Mouse (Mus musculus) right cerebral cortex, postnatal 4 days (tissue): ENCODE data around the gene Scn11a.
A peak's percentile ranks its signal among the peaks of the same experiment; 100 is the strongest.

ENCODE experiments used
- DNase-seq: peaks from one replicate; pipeline ENCODE4 v3.0.0-alpha.2; 2022

Scn11a gene

DNA sequence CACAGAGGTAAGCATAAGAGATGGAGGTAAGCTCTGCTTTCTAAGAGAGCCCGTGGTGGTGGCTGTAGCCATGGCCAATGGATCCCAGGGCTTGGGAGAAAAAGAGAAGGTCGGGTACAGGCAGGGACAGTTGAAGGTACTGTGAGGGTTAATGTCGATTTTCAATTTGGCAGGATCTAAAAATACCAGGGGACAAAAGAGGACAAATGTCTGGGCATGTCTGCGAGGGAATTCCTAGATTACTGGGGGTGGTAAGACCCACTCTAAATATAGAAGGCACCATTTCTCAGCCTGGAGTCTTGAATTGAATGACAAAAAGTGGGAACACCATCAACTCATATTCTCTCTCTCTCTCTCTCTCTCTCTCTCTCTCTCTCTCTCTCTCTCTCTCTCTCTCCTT lies 30.8 kb downstream of the Scn11a start:
- DNase-seq: no peak

DNA sequence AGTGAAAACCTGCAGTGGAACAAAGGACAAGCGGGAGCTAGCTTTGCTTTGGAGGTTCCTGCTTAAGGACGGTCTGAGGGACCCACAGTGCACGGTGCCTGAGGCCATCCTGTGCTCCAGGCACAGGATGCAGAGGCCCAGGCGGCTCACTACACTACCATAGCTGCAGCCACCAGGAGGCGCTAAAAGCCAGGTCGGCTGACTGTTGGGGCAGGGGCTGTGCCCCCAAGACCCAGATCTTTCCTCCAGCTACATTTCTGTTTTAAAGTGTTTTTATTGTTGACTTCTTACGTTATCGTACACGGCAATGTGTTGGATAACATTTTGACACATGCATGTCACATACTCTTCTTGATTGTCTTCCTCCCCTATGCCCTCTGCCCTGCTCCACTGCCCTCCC lies 32.8 kb downstream of the Scn11a start:
- DNase-seq: peak; percentile 41

DNA sequence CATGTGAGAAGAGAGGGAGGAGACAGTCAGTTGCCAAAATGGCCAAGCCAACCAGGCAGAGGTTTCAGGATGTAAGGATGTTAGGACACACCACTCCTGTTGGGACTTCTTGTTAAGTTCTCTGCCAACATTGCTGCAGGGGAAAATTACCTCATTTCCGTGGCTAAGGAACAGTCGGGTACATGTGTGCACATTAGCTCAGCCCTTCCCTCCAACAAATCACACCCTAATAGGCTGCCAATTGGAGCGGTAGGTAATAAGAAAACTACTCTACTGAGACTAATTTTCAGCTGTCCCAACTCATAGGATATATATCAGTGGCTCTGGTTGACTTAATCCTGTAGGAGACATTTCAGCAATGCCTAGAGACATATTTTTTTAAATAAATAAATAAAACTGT lies 44.4 kb downstream of the Scn11a start:
- no peak for DNase-seq

DNA sequence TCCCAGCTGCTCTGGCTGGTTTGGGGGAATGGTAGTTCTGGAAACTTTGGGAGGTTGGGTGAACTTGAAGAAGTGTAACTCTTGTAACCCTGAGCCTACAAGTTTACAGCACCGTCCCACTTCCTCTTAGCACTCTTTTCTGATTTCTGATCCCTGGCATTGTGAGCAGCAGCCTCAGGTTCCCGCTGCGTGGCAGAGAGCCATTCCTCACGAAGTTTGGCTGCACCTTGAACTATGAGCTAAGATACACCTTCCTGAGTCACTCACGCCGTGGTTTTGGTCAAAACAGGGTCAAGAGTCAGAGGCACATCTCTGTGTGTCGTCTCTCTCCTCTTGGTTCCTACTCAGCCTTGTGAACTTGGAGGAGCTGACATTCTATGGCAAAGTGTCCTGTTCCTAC lies 48.6 kb downstream of the Scn11a start:
- DNase-seq: no peak

DNA sequence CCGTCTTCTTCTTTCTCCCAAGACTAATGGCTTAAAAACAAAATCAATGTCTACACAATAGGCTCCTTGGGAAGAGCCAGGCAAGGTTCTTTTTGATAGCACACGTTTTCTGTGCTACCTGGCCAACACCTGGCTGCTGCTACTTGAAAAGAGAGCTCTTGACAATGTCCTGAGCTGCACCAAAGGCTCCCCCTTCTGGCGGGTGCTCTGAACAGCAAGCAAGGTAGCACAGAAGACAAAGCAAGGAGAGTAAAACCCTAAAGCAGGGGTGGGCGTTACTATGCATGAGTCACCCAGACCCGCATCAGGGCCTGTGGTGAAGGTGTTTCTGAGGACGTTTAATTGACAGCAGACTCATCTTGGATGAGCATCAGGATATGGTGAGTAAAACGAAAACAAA lies 56.7 kb downstream of the Scn11a start:
- DNase-seq: no peak

DNA sequence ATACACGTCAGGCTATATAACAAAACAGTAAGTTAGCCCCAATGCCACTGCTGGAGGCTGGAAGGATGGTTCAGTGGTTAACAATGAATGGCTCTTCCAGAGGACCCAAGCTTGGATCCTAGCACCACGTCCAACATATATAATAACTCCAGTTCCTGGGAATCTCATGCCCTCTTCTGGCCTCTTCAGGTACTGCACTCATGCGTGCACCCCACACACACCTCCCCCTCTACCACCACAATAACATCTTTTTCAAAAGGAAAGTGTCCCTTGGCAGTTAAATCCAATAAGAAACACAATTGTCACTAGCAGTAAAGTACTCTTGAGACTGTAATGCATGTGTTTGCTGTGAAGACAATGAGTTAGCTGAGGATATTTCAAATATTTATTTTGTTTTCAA lies 65.0 kb downstream of the Scn11a start:
- DNase-seq: no peak

DNA sequence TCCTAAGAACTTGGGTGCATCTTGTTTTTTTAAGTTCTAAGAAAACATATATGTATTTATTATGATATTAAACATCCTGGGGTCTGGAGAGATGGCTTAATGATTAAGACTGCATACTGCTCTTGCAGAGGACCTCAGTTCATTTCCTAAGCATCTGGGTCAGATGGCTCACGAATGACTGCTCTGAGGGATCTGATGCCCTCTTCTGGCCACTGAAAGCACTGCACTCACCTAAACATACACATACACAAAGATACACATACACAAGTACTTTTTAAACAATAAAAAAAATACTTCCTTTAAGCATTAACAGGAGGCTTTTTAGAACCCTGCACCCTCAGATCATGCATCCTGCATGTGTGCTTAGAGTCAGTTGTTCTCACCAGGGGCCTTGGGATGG lies 65.8 kb downstream of the Scn11a start:
- DNase-seq: no peak

DNA sequence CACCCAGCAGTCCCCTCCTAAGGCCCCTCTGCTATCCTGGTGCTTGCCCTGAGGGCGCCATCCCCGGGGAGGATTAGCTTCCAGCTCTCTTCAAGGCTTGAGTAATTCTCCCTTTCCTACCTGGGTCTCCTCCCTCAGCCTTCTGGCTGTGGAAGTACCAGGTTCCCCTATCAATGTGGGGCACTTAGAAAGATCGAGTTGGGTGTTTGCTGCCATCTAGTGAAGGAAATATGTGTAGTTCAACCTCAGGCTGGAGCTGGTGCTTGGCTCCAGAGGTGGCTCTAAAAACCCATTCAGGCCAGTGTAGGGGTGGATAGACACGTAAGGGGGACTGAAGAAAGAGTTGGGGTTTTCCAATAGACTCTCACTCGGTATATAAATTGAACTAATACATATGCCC lies 73.7 kb downstream of the Scn11a start:
- DNase-seq: peak; percentile 11

DNA sequence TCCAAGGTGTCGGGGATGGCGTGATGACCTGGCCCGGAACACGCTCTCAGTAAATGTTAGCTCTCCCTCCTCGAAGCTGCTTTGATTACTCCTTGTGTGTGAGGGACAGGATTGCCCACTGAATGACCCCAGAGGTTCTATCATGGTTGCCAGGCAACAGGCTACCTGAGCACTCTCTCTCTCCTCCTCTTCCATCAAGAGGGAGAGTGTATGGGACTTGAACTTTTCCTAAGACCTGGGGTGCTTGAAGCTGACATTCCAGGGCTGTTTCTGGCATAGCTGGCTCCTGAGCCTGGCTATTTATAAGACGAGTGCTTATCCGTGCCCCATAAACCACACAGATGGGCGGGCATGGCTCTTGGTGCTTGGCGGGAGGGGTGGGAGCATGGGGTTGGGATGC lies 76.1 kb downstream of the Scn11a start:
- DNase-seq: no peak

DNA sequence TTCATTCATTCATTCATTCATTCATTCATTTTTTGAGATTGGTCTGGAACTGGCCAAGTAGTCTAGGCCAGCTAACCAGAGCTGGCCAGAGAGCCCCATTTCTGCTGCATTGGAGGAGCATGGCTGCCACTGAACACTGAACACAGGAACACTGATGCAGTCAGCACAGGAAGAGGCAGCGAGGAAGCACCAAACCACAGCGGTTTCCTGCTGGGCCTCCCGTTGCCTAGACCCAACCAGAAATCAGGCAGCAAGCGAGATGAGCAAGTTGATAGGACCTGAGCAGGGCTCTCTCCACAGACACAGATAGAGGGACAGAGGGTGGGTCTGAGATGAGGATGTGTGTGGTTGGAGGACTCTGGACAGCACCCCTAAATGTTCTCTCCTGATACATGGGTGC lies 81.4 kb downstream of the Scn11a start:
- no peak for DNase-seq

DNA sequence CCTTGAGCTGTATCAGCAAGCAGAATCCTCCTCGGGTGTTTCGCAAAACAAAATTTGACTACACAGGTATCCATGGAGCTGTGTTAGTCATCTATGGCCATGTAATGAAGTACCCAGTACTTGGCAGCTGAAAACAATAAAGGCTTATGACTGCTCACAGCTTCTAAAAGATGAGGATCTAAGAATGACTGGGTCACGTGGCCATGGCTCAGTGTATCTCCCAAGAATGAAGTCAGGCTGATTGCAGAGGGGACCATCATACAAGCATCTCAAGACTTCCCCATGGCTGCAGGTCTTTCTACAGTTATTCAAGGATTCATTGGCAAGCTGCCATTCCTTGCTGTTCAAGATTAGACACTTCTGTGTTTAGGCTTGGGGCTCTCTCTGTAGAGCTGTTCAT lies 81.9 kb downstream of the Scn11a start:
- no peak for DNase-seq

DNA sequence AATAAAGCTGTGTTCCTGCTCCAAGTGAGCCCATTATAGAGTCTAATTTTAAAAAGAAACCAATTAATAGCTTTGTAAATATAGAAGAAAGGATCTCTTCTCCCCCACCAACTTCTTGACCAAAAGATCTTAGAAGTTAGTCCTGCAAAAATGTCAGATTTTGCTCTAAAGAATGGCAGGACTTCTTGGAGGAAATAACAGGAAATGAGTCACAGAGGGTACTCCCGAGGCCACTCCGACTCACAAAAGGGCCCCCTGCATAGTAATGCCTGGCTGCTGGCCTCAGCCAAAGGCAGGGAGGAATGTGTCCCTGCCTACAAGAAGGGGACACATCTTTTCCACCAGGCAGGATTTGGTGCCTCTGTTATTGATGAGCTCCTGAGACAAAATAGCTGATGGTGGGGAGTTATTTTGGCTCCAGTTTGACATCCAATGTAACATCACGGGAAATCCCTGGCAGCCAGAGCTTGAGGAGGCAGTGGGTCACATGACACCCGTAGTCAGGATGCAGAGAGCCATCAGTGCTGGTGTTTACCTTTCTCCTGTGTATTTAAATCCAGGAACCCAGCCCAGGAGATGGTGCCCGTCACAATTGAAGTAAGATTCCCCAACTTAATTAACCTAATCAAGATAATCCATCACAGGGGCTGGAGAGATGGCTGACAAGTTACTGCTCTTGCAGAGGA lies 84.0 kb downstream of the Scn11a start:
- DNase-seq: no peak

DNA sequence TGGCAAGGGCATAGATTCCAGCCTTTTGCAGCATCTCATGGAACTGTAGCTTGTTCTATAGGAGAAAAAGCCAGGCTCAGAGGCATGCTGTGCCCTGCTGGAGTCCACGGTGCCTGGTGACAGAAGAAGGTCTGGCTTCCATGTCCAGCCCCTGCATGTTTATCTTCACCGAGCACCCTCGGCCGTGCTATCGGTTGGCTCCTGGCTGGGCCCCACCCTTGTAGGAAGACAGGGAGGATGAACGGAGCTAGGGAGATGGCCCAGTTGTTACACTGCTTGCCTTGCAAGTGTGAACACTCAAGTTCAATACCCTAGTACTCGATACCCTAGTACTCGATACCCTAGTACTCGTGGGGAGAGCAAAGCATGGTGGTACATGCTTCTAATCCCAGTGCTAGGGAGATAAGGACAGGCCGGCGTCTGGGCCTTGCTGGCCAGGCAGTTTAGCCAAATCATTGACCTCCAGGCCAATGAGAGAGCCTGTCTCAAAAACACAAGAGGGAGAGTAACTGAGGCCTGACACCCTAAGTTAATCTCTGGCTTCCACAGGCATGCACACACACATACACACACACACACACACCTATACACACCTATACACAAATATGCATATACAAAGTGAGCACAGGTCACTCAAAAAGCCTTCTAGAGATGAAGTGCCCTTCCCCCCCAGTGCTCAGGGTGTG lies 96.7 kb downstream of the Scn11a start:
- DNase-seq: no peak

DNA sequence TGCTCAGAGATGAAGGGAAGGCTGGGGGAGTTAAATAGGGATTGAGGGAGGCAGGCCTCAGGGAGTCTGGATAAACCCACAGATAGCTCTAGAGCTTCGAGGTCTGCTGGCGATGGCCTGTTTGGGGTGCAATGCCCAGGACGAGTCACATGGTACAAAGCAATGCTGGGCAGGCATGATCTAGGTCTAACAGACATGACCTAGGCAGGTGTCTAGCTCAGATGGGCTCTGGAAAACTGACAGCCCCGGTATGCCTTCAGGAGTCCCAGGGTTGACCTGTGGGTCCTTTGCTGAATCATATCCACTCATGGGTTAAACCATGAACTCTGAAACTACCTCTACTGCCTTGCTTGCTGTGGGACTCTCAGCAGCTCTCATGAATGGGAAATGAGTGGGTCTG lies 98.3 kb downstream of the Scn11a start:
- no peak for DNase-seq

DNA sequence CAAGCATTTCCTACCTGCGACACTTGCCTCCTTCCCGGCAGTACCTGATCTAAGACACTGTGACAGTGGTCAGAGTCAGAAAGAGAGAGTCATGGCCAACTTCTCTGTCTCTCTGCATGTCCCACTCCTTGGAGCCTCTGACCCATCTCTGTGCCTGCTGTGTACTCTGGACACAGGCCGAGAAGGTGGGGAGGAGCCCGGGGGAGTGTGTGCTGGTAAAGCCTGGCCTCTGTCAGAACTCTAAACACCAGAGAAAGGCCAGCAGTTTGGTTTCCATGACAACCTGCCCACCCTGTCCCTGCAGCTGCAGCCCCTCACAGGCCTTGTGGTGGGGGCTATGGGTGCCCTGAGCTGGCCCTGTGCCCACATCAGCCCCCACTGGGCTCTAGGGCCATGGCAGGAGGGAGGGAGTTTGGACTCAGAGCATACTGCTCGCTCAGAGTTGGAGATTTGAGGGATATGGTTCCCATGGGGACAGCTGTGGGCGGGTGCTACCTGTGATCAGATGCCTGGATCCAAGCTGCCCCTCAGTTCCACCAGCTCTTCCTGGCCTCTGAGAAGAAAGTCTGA lies 99.9 kb downstream of the Scn11a start:
- no peak for DNase-seq

DNA sequence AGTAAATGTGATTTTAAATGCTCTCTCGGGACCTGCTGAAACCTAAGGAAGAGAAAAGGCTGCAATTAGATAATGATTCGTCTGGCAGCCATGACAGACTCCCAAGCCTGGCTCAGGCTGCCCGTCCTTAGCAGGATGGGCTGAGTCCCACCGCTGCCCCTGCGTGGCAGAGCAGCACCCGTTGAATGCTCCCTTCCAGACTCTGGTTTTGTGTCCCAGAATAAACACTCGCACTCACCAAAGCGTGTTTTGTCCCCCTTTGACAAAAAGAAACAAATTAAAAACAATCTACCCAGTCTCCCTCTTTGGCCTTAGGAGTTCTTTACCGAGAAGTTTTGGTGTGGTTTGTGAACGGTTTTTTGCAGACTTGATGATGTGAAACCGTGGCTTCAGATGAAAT lies 106.0 kb downstream of the Scn11a start, which contains the start of gene Scn10a:
Gene Scn10a, minus strand, starts transcription at position 101 of the 400 bp plus-strand sequence.
- no peak for DNase-seq

DNA sequence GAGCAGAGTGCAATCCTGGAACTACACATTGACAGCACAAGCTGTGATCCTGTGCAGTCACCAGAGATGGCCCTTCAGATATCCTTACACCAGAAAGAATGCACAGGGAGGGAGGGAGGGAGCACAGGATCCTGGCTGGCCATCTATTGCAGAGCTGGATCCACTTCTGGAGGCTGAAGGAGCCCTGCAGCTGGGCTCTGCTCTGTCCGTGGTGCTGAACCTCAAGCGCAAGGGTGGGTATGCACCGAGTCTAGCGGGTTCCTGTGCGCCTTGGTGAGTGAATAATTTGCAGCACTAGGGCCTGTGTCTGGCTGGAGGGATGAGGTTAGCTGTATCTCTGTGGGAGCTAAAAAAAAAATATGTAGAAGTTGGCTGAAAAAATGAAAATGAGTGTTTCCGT lies 118.6 kb downstream of the Scn11a start:
- peak; percentile 29 for DNase-seq
